ENCODE assay signal across 28 mouse cellular contexts in genomic region chr8:117032609-117033008, GRCm38 (mm10). TPM values are rescaled to one million over a fixed set of nuclear protein-coding genes. Genes with fewer than 3 reads are reported as not detected.
DNase-seq lines count a peak whose midpoint lies in the region; ATAC-seq lines count a peak whose summit lies in the region.
"Had no signal": no experiment of that assay in that cellular context is flagged by ENCODE, and none has a peak within 500 bp of the region (broad histone marks: within the 10 kb centered on the region; RNA-seq: fewer than 3 reads in every experiment).

No protein-coding gene starts in this region.

- ATAC-seq in midbrain, embryonic 11.5 days (ENCODE audit: low FRiP score) = no peak
- ATAC-seq in midbrain, embryonic 14.5 days (ENCODE audit: low FRiP score, low TSS enrichment) = no peak
- ATAC-seq in common myeloid progenitor, adult 5-6 weeks (replicated peaks; ENCODE audit: low read depth, poor library complexity, severe bottlenecking) = peak; percentile 55
- ATAC-seq in hematopoietic stem cell, adult 5-6 weeks (replicated peaks in 1 of 2; ENCODE audit: insufficient read depth in 1 of 2, low FRiP score in 2 of 2, low TSS enrichment in 1 of 2, low read depth in 1 of 2, poor library complexity in 2 of 2, severe bottlenecking in 2 of 2) = peak; percentile 8 to 31; a peak in 2 of 4 replicates
- ATAC-seq in megakaryocyte-erythroid progenitor cell, adult 5-6 weeks (replicated peaks; ENCODE audit: low FRiP score, low TSS enrichment, poor library complexity, severe bottlenecking) = 0 out of 2 replicates have a peak, but pooled peaks have one; percentile 9
- ATAC-seq: forebrain, embryonic 14.5 days; forebrain, embryonic 16.5 days had no signal

- WGBS in midbrain, embryonic 11.5 days = 83% methylated on average over 8 of the region's 8 CpGs
- 87% methylated on average over 8 of the region's 8 CpGs for WGBS in midbrain, embryonic 14.5 days

- H3K4me2 ChIP-seq in midbrain, embryonic 11.5 days = no peak overlapping the region
- no peak overlapping the region for H3K4me2 ChIP-seq in midbrain, embryonic 14.5 days (ENCODE audit: low read length)
- H3K4me2 ChIP-seq: embryonic facial prominence, embryonic 13.5 days; embryonic facial prominence, embryonic 15.5 days; forebrain, embryonic 12.5 days had no signal

- no peaks in the 10 kb centered on the region for H3K4me1 ChIP-seq in midbrain, embryonic 11.5 days (ENCODE audit: control insufficient read depth, insufficient read depth, low read length)
- H3K4me1 ChIP-seq in midbrain, embryonic 14.5 days (ENCODE audit: control insufficient read depth, insufficient read depth, low read length) = no peaks in the 10 kb centered on the region
- H3K4me1 ChIP-seq: embryonic facial prominence, embryonic 13.5 days; embryonic facial prominence, embryonic 15.5 days; forebrain, embryonic 12.5 days had no signal

- DNase-seq in midbrain, embryonic 11.5 days (ENCODE audit: low spot score, missing footprints) = peak; percentile 69
- DNase-seq in midbrain, embryonic 14.5 days = no peak
- no peak for DNase-seq in layer of hippocampus, postnatal 10 days (ENCODE audit: low spot score in 2 of 2)
- DNase-seq in gastrocnemius, postnatal 4 days (ENCODE audit: low spot score in 2 of 2) = no peak
- DNase-seq in spleen, adult 18-20 months = no peak
- DNase-seq: adrenal gland, adult 2 months; adrenal gland, postnatal 10 days; B cell, adult 2 months; cerebellum, adult 11 months; cerebellum, adult 18-20 months; cerebellum, adult 8-10 months; cerebellum, adult 9-11 months; cerebellum, postnatal 14 days; cerebellum, postnatal 36 days had no signal

- H3K9me3 ChIP-seq in midbrain, embryonic 11.5 days (ENCODE audit: control insufficient read depth, low read length) = no peaks in the 10 kb centered on the region
- H3K9me3 ChIP-seq in midbrain, embryonic 14.5 days (ENCODE audit: control insufficient read depth, low read length) = no peaks in the 10 kb centered on the region
- H3K9me3 ChIP-seq: embryonic facial prominence, embryonic 13.5 days; embryonic facial prominence, embryonic 15.5 days; forebrain, embryonic 10.5 days; forebrain, embryonic 12.5 days had no signal

- no peak overlapping the region for H3K4me3 ChIP-seq in midbrain, embryonic 11.5 days (ENCODE audit: low read depth, low read length)
- H3K4me3 ChIP-seq in midbrain, embryonic 14.5 days (replicated peaks; ENCODE audit: low read depth, low read length) = no peak overlapping the region
- H3K4me3 ChIP-seq: embryonic facial prominence, embryonic 13.5 days; embryonic facial prominence, embryonic 15.5 days; erythroblast, embryonic 14.5 days; forebrain, embryonic 10.5 days; forebrain, embryonic 12.5 days had no signal

- no peak overlapping the region for H3K27ac ChIP-seq in midbrain, embryonic 11.5 days (ENCODE audit: low read depth, low read length)
- no peak overlapping the region for H3K27ac ChIP-seq in midbrain, embryonic 14.5 days (replicated peaks; ENCODE audit: low read depth, low read length)
- H3K27ac ChIP-seq: embryonic facial prominence, embryonic 13.5 days; embryonic facial prominence, embryonic 15.5 days; forebrain, embryonic 10.5 days; forebrain, embryonic 12.5 days had no signal

- no peaks in the 10 kb centered on the region for H3K36me3 ChIP-seq in midbrain, embryonic 11.5 days (ENCODE audit: control insufficient read depth, insufficient read depth, low read length)
- H3K36me3 ChIP-seq in midbrain, embryonic 14.5 days (ENCODE audit: control insufficient read depth, insufficient read depth, low read length) = no peaks in the 10 kb centered on the region
- H3K36me3 ChIP-seq: embryonic facial prominence, embryonic 13.5 days; embryonic facial prominence, embryonic 15.5 days; forebrain, embryonic 10.5 days; forebrain, embryonic 12.5 days; G1E had no signal

- H3K27me3 ChIP-seq in midbrain, embryonic 11.5 days (ENCODE audit: control insufficient read depth, insufficient read depth, low read length) = no peaks in the 10 kb centered on the region
- no peaks in the 10 kb centered on the region for H3K27me3 ChIP-seq in midbrain, embryonic 14.5 days (ENCODE audit: control insufficient read depth, insufficient read depth, low read length)
- H3K27me3 ChIP-seq: embryonic facial prominence, embryonic 13.5 days; embryonic facial prominence, embryonic 15.5 days; forebrain, embryonic 12.5 days had no signal

- H3K9ac ChIP-seq in midbrain, embryonic 11.5 days (ENCODE audit: low read length) = no peak overlapping the region
- no peak overlapping the region for H3K9ac ChIP-seq in midbrain, embryonic 14.5 days (replicated peaks; ENCODE audit: low read length)
- H3K9ac ChIP-seq: embryonic facial prominence, embryonic 13.5 days; embryonic facial prominence, embryonic 15.5 days; forebrain, embryonic 12.5 days had no signal

RNA-seq across cellular contexts. Expression of gene Gcsh, which starts 39.3 kb away (rescaled TPM):
- 146 and 158 TPM in 2 replicates for polyA plus RNA-seq in midbrain, embryonic 11.5 days (2014; fragmentation: Nextera tagmentation; extraction: Ambion mirVana)
- 82.2 and 87.5 TPM in 2 replicates for polyA plus RNA-seq in midbrain, embryonic 14.5 days (2014; fragmentation: Nextera tagmentation; extraction: Ambion mirVana)
- 76.5 and 87.6 TPM in 2 replicates for total RNA-seq in common myeloid progenitor, adult 5-6 weeks (2017)
- total RNA-seq in hematopoietic stem cell, adult 5-6 weeks (2017) = 67.4 and 72.6 TPM in 2 replicates
- 71.7 and 72.1 TPM in 2 replicates for total RNA-seq in megakaryocyte-erythroid progenitor cell, adult 5-6 weeks (2014; fragmentation: Nextera tagmentation)
- total RNA-seq in megakaryocyte-erythroid progenitor cell, adult 5-6 weeks (2017) = 80.8 and 95.0 TPM in 2 replicates
- total RNA-seq in layer of hippocampus, postnatal 10 days (2021) = 10 to 100 TPM; 55.4 to 56.1 TPM
- 10 to 100 TPM; 40.1 to 41.6 TPM for total RNA-seq in gastrocnemius, postnatal 4 days (2021)

RNA-seq across cellular contexts. Expression of gene Pkd1l2, which starts 49.6 kb away (rescaled TPM):
- polyA plus RNA-seq in midbrain, embryonic 11.5 days (2014; fragmentation: Nextera tagmentation; extraction: Ambion mirVana) = not detected in 2 replicates
- 0.12 TPM in 1 of 2 replicates, not detected in the other for polyA plus RNA-seq in midbrain, embryonic 14.5 days (2014; fragmentation: Nextera tagmentation; extraction: Ambion mirVana)
- not detected in 2 replicates for total RNA-seq in common myeloid progenitor, adult 5-6 weeks (2017)
- total RNA-seq in hematopoietic stem cell, adult 5-6 weeks (2017) = not detected in 2 replicates
- 0.42 TPM in 1 of 2 replicates, not detected in the other for total RNA-seq in megakaryocyte-erythroid progenitor cell, adult 5-6 weeks (2014; fragmentation: Nextera tagmentation)
- total RNA-seq in megakaryocyte-erythroid progenitor cell, adult 5-6 weeks (2017) = not detected in 2 replicates
- under 1 TPM; 0.05 to 0.07 TPM for total RNA-seq in layer of hippocampus, postnatal 10 days (2021)
- total RNA-seq in gastrocnemius, postnatal 4 days (2021) = under 1 TPM in 1 of 2 experiments, not detected in 1; 0.08 TPM
- total RNA-seq: CH12.LX had no signal
- polyA plus RNA-seq: CD4-positive, CD25-positive, alpha-beta regulatory T cell, adult 4 months; embryonic facial prominence, embryonic 11.5 days; erythroblast, embryonic 14.5 days; forebrain, embryonic 10.5 days; forebrain, embryonic 12.5 days; forebrain, embryonic 14.5 days; forebrain, embryonic 16.5 days had no signal

RNA-seq across cellular contexts. Expression of gene 1700030J22Rik, which starts 53.9 kb away (rescaled TPM):
- 2.7 and 3.8 TPM in 2 replicates for polyA plus RNA-seq in midbrain, embryonic 11.5 days (2014; fragmentation: Nextera tagmentation; extraction: Ambion mirVana)
- polyA plus RNA-seq in midbrain, embryonic 14.5 days (2014; fragmentation: Nextera tagmentation; extraction: Ambion mirVana) = 5.6 and 6.3 TPM in 2 replicates
- total RNA-seq in common myeloid progenitor, adult 5-6 weeks (2017) = 0.05 TPM in 1 of 2 replicates, not detected in the other
- 0.55 TPM in 1 of 2 replicates, not detected in the other for total RNA-seq in hematopoietic stem cell, adult 5-6 weeks (2017)
- 0.64 TPM in 1 of 2 replicates, not detected in the other for total RNA-seq in megakaryocyte-erythroid progenitor cell, adult 5-6 weeks (2014; fragmentation: Nextera tagmentation)
- total RNA-seq in megakaryocyte-erythroid progenitor cell, adult 5-6 weeks (2017) = 0.38 TPM in 1 of 2 replicates, not detected in the other
- total RNA-seq in layer of hippocampus, postnatal 10 days (2021) = 10 to 100 TPM; 10.2 TPM
- total RNA-seq in gastrocnemius, postnatal 4 days (2021) = under 1 TPM; 0.18 to 0.34 TPM
- polyA plus RNA-seq: CD4-positive, CD25-positive, alpha-beta regulatory T cell, adult 4 months had no signal

Comparison
In these comparisons a context has a peak if more than half of its experiments do, and no peak if none do; other contexts are left out.
1. ATAC-seq: peak in common myeloid progenitor, adult 5-6 weeks (single experiment), hematopoietic stem cell, adult 5-6 weeks (2 of 2) and megakaryocyte-erythroid progenitor cell, adult 5-6 weeks (single experiment); none in midbrain, embryonic 11.5 days (single experiment) and midbrain, embryonic 14.5 days (single experiment).